Mouse (Mus musculus) liver, adult 2 months (tissue): Measurements from ENCODE around the gene Efna2. TPM values are rescaled to one million over a fixed set of nuclear protein-coding genes. Genes with fewer than 3 reads are reported as not detected.
A peak's percentile ranks its signal among the peaks of the same experiment; 100 is the strongest.

Experiments used
- DNase-seq: peaks from one replicate; pipeline ENCODE4 v3.0.0-alpha.2; 2011; ENCODE audit warnings: low read depth, low spot score; ENCODE audit errors: extremely low read depth
- H3K27ac ChIP-seq: fragments of 200-500 bp; replicated peaks from 2 replicates; pipeline ENCODE4 v1.5.1; 2012; ENCODE audit warnings: low read depth, mild to moderate bottlenecking, control low read depth, inconsistent platforms, low read length; ENCODE audit not compliant: insufficient read depth
- H3K27me3 ChIP-seq: fragments of 200-500 bp; 2 replicates; pipeline ENCODE4 v1.6.1; 2012; ENCODE audit warnings: mild to moderate bottlenecking, moderate library complexity, low read length, inconsistent platforms; ENCODE audit not compliant: control insufficient read depth, insufficient read depth
- H3K36me3 ChIP-seq: fragments of 200-500 bp; 2 replicates; pipeline ENCODE4 v1.6.1; 2012; ENCODE audit warnings: low read length, inconsistent platforms; ENCODE audit not compliant: control insufficient read depth, insufficient read depth
- H3K4me1 ChIP-seq: fragments of 200-500 bp; 2 replicates; pipeline ENCODE4 v1.6.1; 2011; ENCODE audit warnings: low read length; ENCODE audit not compliant: control insufficient read depth, insufficient read depth
- H3K4me3 ChIP-seq: fragments of 200-500 bp; 2 replicates; pipeline ENCODE4 v1.5.1; 2011; ENCODE audit warnings: low read depth, mild to moderate bottlenecking, control low read depth, low read length, moderate library complexity; ENCODE audit not compliant: insufficient read depth
- H3K79me2 ChIP-seq: fragments of 200-500 bp; 2 replicates; pipeline ENCODE4 v1.6.1; 2012; ENCODE audit warnings: inconsistent platforms, mild to moderate bottlenecking, low read length, moderate library complexity; ENCODE audit not compliant: control insufficient read depth, insufficient read depth
- H3K9ac ChIP-seq: fragments of 200-500 bp; 2 replicates; pipeline ENCODE4 v1.6.1; 2012; ENCODE audit warnings: low read depth, mild to moderate bottlenecking, control low read depth, inconsistent platforms, low read length
- CTCF ChIP-seq: fragments of 200-500 bp; IDR thresholded peaks from 2 replicates; pipeline ENCODE4 v1.5.1; 2011; ENCODE audit warnings: low read depth, low read length, control low read depth
- POLR2A ChIP-seq: fragments of 200-500 bp; IDR thresholded peaks from 2 replicates; pipeline ENCODE4 v1.6.1; 2011; ENCODE audit warnings: low read length, control low read depth; ENCODE audit not compliant: insufficient read depth; ENCODE audit errors: extremely low read depth
- whole genome bisulfite sequencing: fragments of 180-500 bp; shearing (Covaris S2); methylation state at CpG from one replicate; pipeline ENCODE4 v1.1.7; 2018; 5-methylcytosine and 5-hydroxymethylcytosine counted together
- polyA plus RNA-seq: library from polyadenylated mRNA; depleted of rRNA; stranded (reverse); fragments of >200 nt; gene quantifications from 2 replicates; pipeline ENCODE4 v1.2.3, GENCODE M21; 2012
- total RNA-seq: library from RNA; depleted of rRNA; stranded (reverse); fragments of >200 nt; gene quantifications from 2 replicates; pipeline ENCODE4 v1.2.3, GENCODE M21; 2014

Efna2 gene
- total and polyA plus RNA-seq, 2 experiments: under 0.01 to 0.26 TPM

GRCm38 (mm10) chr10:80152071-80152872 lies 27.0 kb upstream of the Efna2 start:
- Histone ChIP-seq H3K27ac (peak overlapping the region; percentile 90), H3K4me1 (peaks cover 26% of the 10 kb centered on the region), H3K79me2 (peaks cover 29% of the 10 kb centered on the region), H3K4me3 (peak overlapping the region; percentile 82), H3K36me3 (peaks cover 27% of the 10 kb centered on the region), H3K9ac (peak overlapping the region; percentile 90), H3K27me3 (no peaks in the 10 kb centered on the region)
- 9% methylated on average over 15 of the region's 15 CpGs for WGBS
- peak; percentile 61 for DNase-seq
- TF ChIP-seq CTCF: no peak
- TF ChIP-seq POLR2A: 0 out of 2 replicates have a peak, but pooled peaks have one; percentile 11

- H3K9ac ChIP-seq: peak overlapping the region; percentile 90
- peaks cover 22% of the 10 kb centered on the region for H3K4me1 ChIP-seq
- 11% methylated on average over 3 of the region's 3 CpGs for WGBS
- peak overlapping the region; percentile 90 for H3K27ac ChIP-seq
- H3K4me3 ChIP-seq: peak overlapping the region; percentile 82; the same call in 1 of the 2 replicates
- DNase-seq: no peak
- peaks cover 27% of the 10 kb centered on the region for H3K36me3 ChIP-seq
- H3K27me3 ChIP-seq: no peaks in the 10 kb centered on the region
- H3K79me2 ChIP-seq: peaks cover 29% of the 10 kb centered on the region
- no peak for TF ChIP-seq CTCF
- TF ChIP-seq POLR2A: no peak
Observed at GRCm38 (mm10) chr10:80152873-80153260, 26.4 kb upstream of the Efna2 start.

GRCm38 (mm10) chr10:80153713-80154112 lies 25.6 kb upstream of the Efna2 start:
- H3K36me3 ChIP-seq: peaks cover 27% of the 10 kb centered on the region
- H3K4me1 ChIP-seq: peaks cover 26% of the 10 kb centered on the region
- TF ChIP-seq CTCF: no peak
- TF ChIP-seq POLR2A: no peak
- WGBS: 24% methylated on average over 19 of the region's 19 CpGs
- peak overlapping the region; percentile 90 for H3K9ac ChIP-seq
- peak overlapping the region; percentile 82; the same call in 1 of the 2 replicates for H3K4me3 ChIP-seq
- H3K79me2 ChIP-seq: peaks cover 29% of the 10 kb centered on the region
- H3K27ac ChIP-seq: peak overlapping the region; percentile 90
- DNase-seq: peak; percentile 85
- H3K27me3 ChIP-seq: no peaks in the 10 kb centered on the region

GRCm38 (mm10) chr10:80154384-80154783 lies 24.9 kb upstream of the Efna2 start:
- 87% methylated on average over 7 of the region's 7 CpGs for WGBS
- Histone ChIP-seq H3K4me1 (peaks cover 32% of the 10 kb centered on the region), H3K79me2 (peaks cover 29% of the 10 kb centered on the region), H3K36me3 (peaks cover 27% of the 10 kb centered on the region), H3K9ac (peak overlapping the region; percentile 57), H3K27me3 (no peaks in the 10 kb centered on the region), H3K4me3 (no peak overlapping the region), H3K27ac (peak overlapping the region; percentile 43)
- TF ChIP-seq POLR2A (no peak), CTCF (no peak)
- DNase-seq: no peak

- no peak overlapping the region for H3K4me3 ChIP-seq
- TF ChIP-seq CTCF (no peak), POLR2A (no peak)
- H3K9ac ChIP-seq: no peak overlapping the region
- peaks cover 27% of the 10 kb centered on the region for H3K36me3 ChIP-seq
- no peaks in the 10 kb centered on the region for H3K27me3 ChIP-seq
- no peak for DNase-seq
- H3K4me1 ChIP-seq: peaks cover 36% of the 10 kb centered on the region
- H3K27ac ChIP-seq: no peak overlapping the region
- WGBS: 48% methylated on average over 1 of the region's 1 CpGs
- peaks cover 22% of the 10 kb centered on the region for H3K79me2 ChIP-seq
Observed at GRCm38 (mm10) chr10:80155277-80155676, 24.0 kb upstream of the Efna2 start.

GRCm38 (mm10) chr10:80156002-80156751 lies 23.1 kb upstream of the Efna2 start:
- Histone ChIP-seq H3K4me1 (peaks cover 41% of the 10 kb centered on the region), H3K27me3 (no peaks in the 10 kb centered on the region), H3K79me2 (peaks cover 13% of the 10 kb centered on the region), H3K4me3 (no peak overlapping the region), H3K9ac (no peak overlapping the region), H3K36me3 (peaks cover 27% of the 10 kb centered on the region), H3K27ac (no peak overlapping the region; the same call in 1 of the 2 replicates)
- no peak for DNase-seq
- WGBS: 76% methylated on average over 29 of the region's 29 CpGs
- TF ChIP-seq POLR2A (no peak), CTCF (no peak)
